Mouse (Mus musculus): ENCODE measurements around the gene Mrpl49. TPM values are rescaled to one million over a fixed set of nuclear protein-coding genes. Genes with fewer than 3 reads are reported as not detected.

Gene Mrpl49
- polyA plus RNA-seq, 1 experiment from 2014 or later = 29.6 TPM

DNA sequence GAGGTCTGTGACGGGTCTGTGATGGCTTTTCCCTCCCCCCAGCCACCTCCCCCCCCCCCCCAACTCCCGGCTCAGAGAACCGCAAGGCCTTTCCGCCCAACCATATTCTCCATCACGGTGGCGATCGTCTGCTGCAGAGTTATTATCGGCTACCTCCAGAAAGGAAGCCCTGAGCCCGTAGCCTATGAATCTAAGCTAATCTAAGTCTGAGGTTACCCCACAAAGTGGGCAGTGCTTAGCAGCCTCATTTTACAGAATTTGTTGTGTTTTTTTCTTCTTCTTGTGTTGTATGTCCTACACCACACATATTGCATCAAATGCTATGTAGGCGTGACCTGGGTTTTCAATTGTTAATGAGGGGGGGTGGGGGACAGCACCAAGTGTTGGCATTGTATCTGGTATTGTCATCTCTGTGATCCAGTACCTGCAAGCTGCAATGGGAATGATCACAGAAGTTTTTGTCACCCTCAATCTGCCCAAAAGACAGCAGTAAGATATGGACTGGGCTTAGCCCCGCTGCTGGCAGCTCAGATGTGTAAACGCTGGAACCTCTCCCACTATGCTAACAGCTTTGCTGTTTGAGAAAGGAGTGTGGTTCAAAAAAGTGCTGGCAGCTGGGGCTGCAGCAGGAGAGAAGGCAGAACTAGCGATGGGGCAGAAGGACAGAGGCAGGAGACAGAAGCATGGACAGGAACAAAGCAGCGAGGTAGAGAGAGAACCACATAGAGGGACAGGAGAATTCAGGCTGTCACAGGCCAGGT, 26.9 kb downstream of the Mrpl49 start:
- H3K4me1 ChIP-seq (ENCODE audit: insufficient read depth) = no peaks in the 10 kb centered on the region; the same call in 1 of the 2 replicates
- 55% methylated on average over 13 of the region's 14 CpGs for WGBS (ENCODE audit: insufficient replicate concordance)
- TF ChIP-seq EP300 (IDR thresholded peaks at IDR 0.05; ENCODE audit: low read depth) = no peak
- no peak for TF ChIP-seq CTCF (IDR thresholded peaks at IDR 0.05; ENCODE audit: low read depth)

DNA sequence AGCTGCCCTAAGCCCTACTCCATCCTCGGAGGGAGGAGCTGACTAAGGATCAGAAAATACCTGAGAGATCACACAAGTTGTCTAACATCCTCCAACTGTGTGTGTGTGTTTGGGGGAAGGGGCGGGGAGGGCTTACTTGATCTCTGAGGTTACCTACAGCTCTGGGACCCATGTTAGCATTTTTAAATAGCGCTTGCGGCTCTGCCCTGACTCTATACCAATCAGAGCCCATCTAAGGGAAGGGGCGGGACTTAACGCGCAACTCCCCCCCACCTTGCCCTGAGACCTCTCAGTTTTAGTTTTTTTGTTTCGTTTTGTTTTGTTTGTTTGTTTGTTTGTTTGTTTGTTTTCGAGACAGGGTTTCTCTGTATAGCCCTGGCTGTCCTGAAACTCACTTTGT, 28.2 kb downstream of the Mrpl49 start:
- Histone ChIP-seq H3K27ac (ENCODE audit: low read depth) (no peak overlapping the region), H3K9me3 (ENCODE audit: low read length) (no peaks in the 10 kb centered on the region), H3K4me3 (ENCODE audit: low read depth, low read length) (no peak overlapping the region), H3K4me1 (ENCODE audit: insufficient read depth) (no peaks in the 10 kb centered on the region), H3K36me3 (replicated peaks; ENCODE audit: insufficient read depth, low read length) (no peaks in the 10 kb centered on the region), H3K4me2 (ENCODE audit: low read depth, low read length) (no peak overlapping the region), H3K27me3 (ENCODE audit: insufficient read depth, low read length) (no peaks in the 10 kb centered on the region), H3K9ac (replicated peaks) (no peak overlapping the region)
- 68% methylated on average over 9 of the region's 9 CpGs for WGBS (ENCODE audit: insufficient replicate concordance)
- no peak for ATAC-seq
- no peak for DNase-seq
- TF ChIP-seq CTCF (IDR thresholded peaks at IDR 0.05; ENCODE audit: low read depth) = no peak
- TF ChIP-seq EP300 (IDR thresholded peaks at IDR 0.05; ENCODE audit: low read depth) = no peak

More for the DNA sequence above, 26.9 kb downstream of the Mrpl49 start:
- no peaks in the 10 kb centered on the region for H3K9me3 ChIP-seq (ENCODE audit: low read length)
- H3K27me3 ChIP-seq (ENCODE audit: insufficient read depth, low read length) = no peaks in the 10 kb centered on the region
- H3K4me3 ChIP-seq (ENCODE audit: low read depth, low read length) = no peak overlapping the region
- ATAC-seq (no peak), DNase-seq (no peak)
- H3K27ac ChIP-seq (ENCODE audit: low read depth) = no peak overlapping the region
- H3K4me2 ChIP-seq (ENCODE audit: low read depth, low read length) = no peak overlapping the region
- no peaks in the 10 kb centered on the region for H3K36me3 ChIP-seq (replicated peaks; ENCODE audit: insufficient read depth, low read length)
- no peak overlapping the region for H3K9ac ChIP-seq (replicated peaks)

DNA sequence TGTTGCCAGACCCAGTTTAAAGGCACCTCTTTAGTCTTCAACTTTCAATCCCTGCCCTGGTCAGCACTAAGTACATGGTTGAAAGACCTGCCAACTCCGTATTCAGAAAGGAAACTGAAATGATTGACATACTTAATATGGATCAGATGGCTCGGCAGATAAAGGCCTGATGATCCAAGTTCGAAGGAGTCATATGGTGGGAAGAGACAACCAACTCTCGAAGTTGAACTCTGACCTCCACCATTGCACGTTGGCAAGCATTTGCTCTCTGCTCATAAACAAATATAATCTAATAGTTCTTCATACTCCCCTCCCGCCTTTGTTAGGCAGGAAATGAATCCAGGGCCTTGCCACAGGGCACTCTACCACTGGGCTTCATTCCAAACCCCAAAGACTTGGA, 28.6 kb downstream of the Mrpl49 start:
- Histone ChIP-seq H3K4me3 (ENCODE audit: low read depth, low read length) (no peak overlapping the region), H3K27me3 (ENCODE audit: insufficient read depth, low read length) (no peaks in the 10 kb centered on the region), H3K4me2 (ENCODE audit: low read depth, low read length) (no peak overlapping the region), H3K27ac (ENCODE audit: low read depth) (no peak overlapping the region), H3K9ac (replicated peaks) (no peak overlapping the region), H3K36me3 (replicated peaks; ENCODE audit: insufficient read depth, low read length) (no peaks in the 10 kb centered on the region), H3K4me1 (ENCODE audit: insufficient read depth) (no peaks in the 10 kb centered on the region), H3K9me3 (ENCODE audit: low read length) (no peaks in the 10 kb centered on the region)
- no peak for ATAC-seq
- TF ChIP-seq EP300 (IDR thresholded peaks at IDR 0.05; ENCODE audit: low read depth) (no peak), CTCF (IDR thresholded peaks at IDR 0.05; ENCODE audit: low read depth) (no peak)
- no peak for DNase-seq
- 69% methylated on average over 6 of the region's 6 CpGs for WGBS (ENCODE audit: insufficient replicate concordance)

DNA sequence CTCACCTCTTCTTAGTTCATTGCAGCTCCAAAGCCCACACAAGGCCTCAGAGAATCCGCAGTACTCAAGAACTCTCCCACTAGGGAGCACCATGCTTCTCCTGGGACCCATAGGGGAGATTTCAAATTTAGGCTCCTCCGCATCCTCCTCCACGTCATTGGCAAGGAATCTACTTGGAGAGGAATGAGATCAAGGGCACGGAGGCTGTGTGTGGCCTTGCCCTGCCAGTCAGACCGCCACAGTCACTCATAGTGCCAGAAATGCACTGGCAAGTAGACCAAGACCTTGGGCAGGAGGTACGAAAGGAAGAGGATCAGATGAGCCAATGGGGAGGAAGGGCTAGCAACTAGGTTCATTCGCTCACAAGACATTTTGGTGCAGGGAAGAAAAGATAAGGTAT, 33.7 kb downstream of the Mrpl49 start:
- Histone ChIP-seq H3K4me1 (ENCODE audit: insufficient read depth) (0 out of 2 replicates have a peak, but pooled peaks cover under 1% of the 10 kb centered on the region), H3K9ac (replicated peaks) (no peak overlapping the region), H3K9me3 (ENCODE audit: low read length) (no peaks in the 10 kb centered on the region), H3K4me2 (ENCODE audit: low read depth, low read length) (no peak overlapping the region), H3K27me3 (ENCODE audit: insufficient read depth, low read length) (no peaks in the 10 kb centered on the region), H3K36me3 (replicated peaks; ENCODE audit: insufficient read depth, low read length) (no peaks in the 10 kb centered on the region), H3K27ac (ENCODE audit: low read depth) (no peak overlapping the region), H3K4me3 (ENCODE audit: low read depth, low read length) (no peak overlapping the region)
- WGBS (ENCODE audit: insufficient replicate concordance) = 80% methylated on average over 7 of the region's 7 CpGs
- DNase-seq (no peak), ATAC-seq (no peak)
- TF ChIP-seq EP300 (IDR thresholded peaks at IDR 0.05; ENCODE audit: low read depth) = no peak
- no peak for TF ChIP-seq CTCF (IDR thresholded peaks at IDR 0.05; ENCODE audit: low read depth)

DNA sequence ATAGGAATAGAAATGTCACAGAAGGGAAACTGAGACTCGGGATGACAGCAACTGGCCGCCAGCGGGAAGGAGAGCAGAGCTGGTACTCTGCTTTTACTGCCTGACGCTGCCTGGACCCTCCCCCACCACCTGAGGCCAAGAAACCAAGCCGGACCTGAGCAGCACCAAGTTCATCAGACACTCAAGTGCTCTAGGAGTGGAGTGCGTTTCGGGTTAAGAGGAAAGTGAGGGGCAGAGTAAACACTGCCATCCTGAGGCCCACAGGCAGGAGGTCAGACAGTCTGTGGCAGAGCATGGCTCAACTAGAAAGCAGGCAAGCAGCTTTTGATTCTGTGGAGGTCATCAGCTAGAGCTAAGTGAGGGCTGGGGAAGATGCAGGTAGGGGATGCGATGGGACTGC, 34.5 kb downstream of the Mrpl49 start:
- no peaks in the 10 kb centered on the region for H3K27me3 ChIP-seq (ENCODE audit: insufficient read depth, low read length)
- 77% methylated on average over 8 of the region's 8 CpGs for WGBS (ENCODE audit: insufficient replicate concordance)
- H3K9ac ChIP-seq (replicated peaks) = no peak overlapping the region
- H3K36me3 ChIP-seq (replicated peaks; ENCODE audit: insufficient read depth, low read length) = no peaks in the 10 kb centered on the region
- no peak overlapping the region for H3K27ac ChIP-seq (ENCODE audit: low read depth)
- H3K4me3 ChIP-seq (ENCODE audit: low read depth, low read length) = no peak overlapping the region
- no peak for DNase-seq
- H3K4me2 ChIP-seq (ENCODE audit: low read depth, low read length) = no peak overlapping the region
- H3K4me1 ChIP-seq (ENCODE audit: insufficient read depth) = peaks cover 8% of the 10 kb centered on the region; the same call in 1 of the 2 replicates
- TF ChIP-seq CTCF (IDR thresholded peaks at IDR 0.05; ENCODE audit: low read depth) (no peak), EP300 (IDR thresholded peaks at IDR 0.05; ENCODE audit: low read depth) (no peak)
- ATAC-seq = no peak
- no peaks in the 10 kb centered on the region for H3K9me3 ChIP-seq (ENCODE audit: low read length)

DNA sequence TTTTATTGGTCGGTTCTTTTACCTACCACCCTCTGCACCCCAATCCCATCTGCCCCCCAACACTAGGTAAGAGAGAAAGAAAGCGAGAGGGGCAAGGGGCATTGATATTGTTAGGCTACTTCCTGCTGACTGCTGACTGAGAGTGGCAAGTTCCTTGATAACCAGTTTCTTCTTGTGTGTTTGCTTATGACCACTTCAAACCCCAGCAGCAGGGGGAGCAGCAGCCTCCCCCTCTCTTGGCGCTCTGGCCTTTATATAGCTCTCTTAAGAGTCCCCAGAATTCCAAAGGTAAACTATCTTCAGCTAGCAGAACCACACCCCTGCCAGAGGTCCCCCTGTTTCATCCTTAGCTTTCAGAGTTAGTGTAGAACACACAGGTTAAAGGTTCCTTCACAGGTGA, 37.3 kb downstream of the Mrpl49 start:
- 55% methylated on average over 3 of the region's 3 CpGs for WGBS (ENCODE audit: insufficient replicate concordance)
- no peak overlapping the region for H3K4me2 ChIP-seq (ENCODE audit: low read depth, low read length)
- TF ChIP-seq EP300 (IDR thresholded peaks at IDR 0.05; ENCODE audit: low read depth) (no peak), CTCF (IDR thresholded peaks at IDR 0.05; ENCODE audit: low read depth) (peak; percentile 32)

More for the DNA sequence above, 37.3 kb downstream of the Mrpl49 start:
- ATAC-seq (no peak), DNase-seq (no peak)
- no peaks in the 10 kb centered on the region for H3K9me3 ChIP-seq (ENCODE audit: low read length)
- no peak overlapping the region for H3K4me3 ChIP-seq (ENCODE audit: low read depth, low read length)
- no peaks in the 10 kb centered on the region for H3K27me3 ChIP-seq (ENCODE audit: insufficient read depth, low read length)
- H3K4me1 ChIP-seq (ENCODE audit: insufficient read depth) = peaks cover 22% of the 10 kb centered on the region
- no peaks in the 10 kb centered on the region for H3K36me3 ChIP-seq (replicated peaks; ENCODE audit: insufficient read depth, low read length)
- no peak overlapping the region for H3K9ac ChIP-seq (replicated peaks)
- no peak overlapping the region for H3K27ac ChIP-seq (ENCODE audit: low read depth)

Data from liver, postnatal 0 days (tissue).